Mouse (Mus musculus): ENCODE results near the gene Zzz3. TPM values are rescaled to one million over a fixed set of nuclear protein-coding genes. Genes with fewer than 3 reads are reported as not detected.

Zzz3 gene
- total RNA-seq, 1 experiment from 2014 or later, result 57.3 TPM

- ATAC-seq (replicated peaks; ENCODE audit: insufficient number of reproducible peaks, low FRiP score, low TSS enrichment, poor library complexity, severe bottlenecking), result no peak
These were observed 85.1 kb downstream of the Zzz3 start for GRCm38 (mm10) chr3:152480336-152480735.

- no peak for ATAC-seq (replicated peaks; ENCODE audit: insufficient number of reproducible peaks, low FRiP score, low TSS enrichment, poor library complexity, severe bottlenecking)
These were observed 86.9 kb downstream of the Zzz3 start for GRCm38 (mm10) chr3:152482182-152482581.

DNA sequence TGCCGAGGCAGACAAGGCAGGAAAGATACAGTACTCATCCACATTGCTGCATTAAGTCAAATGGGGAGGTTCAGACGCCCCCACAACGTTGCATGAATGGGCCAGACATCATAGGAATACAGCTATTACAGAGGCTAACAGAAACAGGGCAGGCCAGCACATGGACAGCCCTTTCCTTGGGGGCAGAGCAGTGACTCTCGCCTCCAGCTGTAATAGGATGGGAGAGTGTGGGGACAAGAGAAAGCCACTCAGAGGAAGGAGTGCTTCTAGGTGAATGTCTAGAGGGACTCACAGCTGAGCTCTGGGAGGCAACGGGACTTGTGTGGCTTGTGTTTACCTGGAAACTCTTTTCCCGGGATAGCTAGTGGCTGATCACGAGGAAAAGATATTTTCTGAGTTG lies 88.5 kb downstream of the Zzz3 start:
- no peak for ATAC-seq (replicated peaks; ENCODE audit: insufficient number of reproducible peaks, low FRiP score, low TSS enrichment, poor library complexity, severe bottlenecking)

GRCm38 (mm10) chr3:152484206-152484605 lies 88.9 kb downstream of the Zzz3 start:
- no peak for ATAC-seq (replicated peaks; ENCODE audit: insufficient number of reproducible peaks, low FRiP score, low TSS enrichment, poor library complexity, severe bottlenecking)

- ATAC-seq (replicated peaks; ENCODE audit: insufficient number of reproducible peaks, low FRiP score, low TSS enrichment, poor library complexity, severe bottlenecking), result no peak
These were observed 93.7 kb downstream of the Zzz3 start for GRCm38 (mm10) chr3:152488964-152489363.

DNA sequence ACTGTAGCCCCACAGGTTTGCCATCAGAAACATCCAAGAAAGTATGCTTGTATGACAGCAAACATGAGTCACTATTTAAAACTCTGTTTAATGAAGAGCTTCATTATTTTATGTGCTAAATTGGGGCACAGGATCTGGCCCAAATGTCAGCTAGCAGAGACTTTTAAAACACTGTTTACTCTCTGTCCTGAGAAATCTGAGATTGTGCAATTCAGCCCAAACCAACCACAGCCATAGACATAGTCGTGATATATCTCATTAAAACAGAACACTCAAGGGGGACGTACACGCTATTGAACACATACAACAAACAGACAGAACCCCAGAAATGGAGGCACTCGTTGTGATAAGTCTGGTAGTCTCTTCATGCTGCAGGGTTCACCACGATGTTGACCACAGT lies 95.2 kb downstream of the Zzz3 start:
- no peak for ATAC-seq (replicated peaks; ENCODE audit: insufficient number of reproducible peaks, low FRiP score, low TSS enrichment, poor library complexity, severe bottlenecking)

DNA sequence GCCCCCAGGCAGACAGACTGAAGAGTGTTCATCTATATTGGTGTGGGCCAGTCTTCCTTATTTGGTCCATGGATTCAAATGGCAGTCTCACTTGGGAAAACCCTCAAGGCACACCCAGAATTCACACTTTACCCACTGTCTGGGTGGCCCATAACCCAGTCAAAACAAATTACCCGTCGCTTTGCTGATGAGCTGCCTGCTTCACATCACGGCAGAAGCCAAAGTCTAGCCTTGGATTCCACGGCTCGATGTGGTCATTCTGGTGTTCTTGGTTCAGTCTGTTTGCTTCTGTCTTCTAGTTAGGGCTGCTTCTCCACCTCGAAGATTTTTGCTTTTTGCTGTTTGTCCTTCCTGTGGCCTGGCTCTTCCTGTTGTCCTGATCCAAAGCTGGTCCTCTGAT lies 97.0 kb downstream of the Zzz3 start:
- ATAC-seq (replicated peaks; ENCODE audit: insufficient number of reproducible peaks, low FRiP score, low TSS enrichment, poor library complexity, severe bottlenecking), result no peak

DNA sequence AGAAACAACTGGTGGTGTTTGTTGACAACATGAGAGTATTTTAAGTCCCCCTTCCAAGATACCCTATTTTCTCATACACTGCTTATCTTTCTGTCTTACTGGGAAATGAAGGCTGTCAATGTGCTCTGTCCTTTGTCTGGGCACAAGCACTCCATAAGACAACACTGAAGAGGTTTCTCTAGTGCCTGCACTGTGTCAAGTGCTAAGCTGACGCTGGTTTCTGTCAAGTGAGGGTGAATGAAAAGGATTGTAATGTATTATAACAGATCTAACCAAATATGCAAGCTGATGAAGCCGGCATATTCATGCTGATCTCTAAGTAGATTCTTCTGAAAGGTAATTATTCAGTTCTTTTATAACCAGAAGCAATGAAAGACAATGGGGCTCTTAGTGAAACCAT lies 98.5 kb downstream of the Zzz3 start:
- no peak for ATAC-seq (replicated peaks; ENCODE audit: insufficient number of reproducible peaks, low FRiP score, low TSS enrichment, poor library complexity, severe bottlenecking)

DNA sequence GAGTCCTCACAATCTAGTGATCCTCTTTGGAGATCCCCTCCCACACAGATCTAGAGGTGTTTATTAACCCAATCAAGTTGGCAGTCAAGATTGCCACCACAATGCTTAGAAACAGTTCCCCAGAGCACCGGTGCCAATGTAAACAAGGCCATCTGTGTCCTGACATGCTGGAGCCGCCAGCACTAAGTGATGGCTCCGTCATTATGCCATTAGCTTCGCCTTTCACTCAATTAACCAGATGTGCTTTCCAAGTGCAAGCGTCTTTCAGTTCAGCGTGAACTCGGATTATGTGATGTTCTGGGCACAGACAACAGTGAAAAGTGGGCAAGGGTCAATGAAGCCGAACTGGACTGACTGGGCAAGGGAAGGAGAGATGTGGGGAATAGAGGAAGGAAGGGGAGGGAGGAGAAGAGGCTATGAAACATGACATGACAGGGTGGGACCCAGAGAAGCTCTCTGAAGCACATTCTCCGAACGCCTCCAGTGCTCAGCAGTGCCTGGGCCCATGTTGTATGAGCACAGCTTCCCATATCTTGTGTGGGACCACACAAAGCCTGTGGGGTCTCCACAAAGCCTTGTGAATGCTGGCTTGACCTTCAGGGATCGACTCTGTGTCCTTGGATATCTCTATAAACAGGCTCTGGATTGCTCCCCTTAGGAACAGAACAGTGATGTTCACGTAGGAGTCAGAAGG lies 99.5 kb downstream of the Zzz3 start:
- no peak for ATAC-seq (replicated peaks; ENCODE audit: insufficient number of reproducible peaks, low FRiP score, low TSS enrichment, poor library complexity, severe bottlenecking)

DNA sequence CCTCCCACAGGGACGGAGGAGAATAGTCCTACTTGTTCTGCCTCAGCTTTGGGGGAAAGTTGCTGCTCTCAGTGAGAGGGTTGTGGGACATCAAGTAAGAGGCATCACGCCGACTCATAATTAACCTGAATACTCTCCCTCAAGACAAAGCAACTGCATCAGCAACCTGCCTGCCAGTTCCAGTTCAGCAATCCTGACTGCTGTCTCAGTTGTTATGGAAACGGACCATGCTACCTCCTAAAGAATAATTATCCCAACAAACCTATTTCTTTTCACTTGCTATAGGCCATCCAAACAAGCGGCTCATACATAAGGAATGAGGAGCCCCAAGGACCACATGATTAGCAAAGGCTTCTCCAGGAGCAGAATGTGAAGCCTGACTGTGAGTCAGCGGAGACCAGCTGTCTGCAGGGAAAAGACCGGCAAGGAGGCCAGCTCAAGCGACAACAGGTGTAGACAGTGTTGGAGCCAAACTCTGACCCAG lies 100.2 kb downstream of the Zzz3 start:
- ATAC-seq (replicated peaks; ENCODE audit: insufficient number of reproducible peaks, low FRiP score, low TSS enrichment, poor library complexity, severe bottlenecking), result no peak

DNA sequence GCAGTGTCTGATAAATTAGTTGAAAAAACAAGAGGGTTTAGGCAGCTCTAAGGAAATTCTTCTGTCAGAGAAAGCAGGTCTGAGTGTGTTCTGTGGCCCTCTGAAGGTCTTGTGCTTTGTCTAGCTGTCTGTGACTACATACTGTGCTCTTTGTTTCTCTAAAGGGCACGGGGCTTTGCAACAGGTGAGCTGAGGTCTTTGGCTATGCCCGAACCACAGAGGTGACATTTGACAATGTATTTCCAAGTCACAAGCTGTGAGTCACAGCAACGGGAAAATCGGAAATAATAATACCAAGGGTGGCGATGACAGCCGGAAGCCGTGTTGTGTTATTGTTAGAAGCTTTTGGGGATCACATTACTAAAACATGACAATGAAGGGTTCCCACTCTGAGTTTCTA lies 101.8 kb downstream of the Zzz3 start:
- no peak for ATAC-seq (replicated peaks; ENCODE audit: insufficient number of reproducible peaks, low FRiP score, low TSS enrichment, poor library complexity, severe bottlenecking)

- ATAC-seq (replicated peaks; ENCODE audit: insufficient number of reproducible peaks, low FRiP score, low TSS enrichment, poor library complexity, severe bottlenecking), result no peak
These were observed 102.6 kb downstream of the Zzz3 start for GRCm38 (mm10) chr3:152497842-152498241.

DNA sequence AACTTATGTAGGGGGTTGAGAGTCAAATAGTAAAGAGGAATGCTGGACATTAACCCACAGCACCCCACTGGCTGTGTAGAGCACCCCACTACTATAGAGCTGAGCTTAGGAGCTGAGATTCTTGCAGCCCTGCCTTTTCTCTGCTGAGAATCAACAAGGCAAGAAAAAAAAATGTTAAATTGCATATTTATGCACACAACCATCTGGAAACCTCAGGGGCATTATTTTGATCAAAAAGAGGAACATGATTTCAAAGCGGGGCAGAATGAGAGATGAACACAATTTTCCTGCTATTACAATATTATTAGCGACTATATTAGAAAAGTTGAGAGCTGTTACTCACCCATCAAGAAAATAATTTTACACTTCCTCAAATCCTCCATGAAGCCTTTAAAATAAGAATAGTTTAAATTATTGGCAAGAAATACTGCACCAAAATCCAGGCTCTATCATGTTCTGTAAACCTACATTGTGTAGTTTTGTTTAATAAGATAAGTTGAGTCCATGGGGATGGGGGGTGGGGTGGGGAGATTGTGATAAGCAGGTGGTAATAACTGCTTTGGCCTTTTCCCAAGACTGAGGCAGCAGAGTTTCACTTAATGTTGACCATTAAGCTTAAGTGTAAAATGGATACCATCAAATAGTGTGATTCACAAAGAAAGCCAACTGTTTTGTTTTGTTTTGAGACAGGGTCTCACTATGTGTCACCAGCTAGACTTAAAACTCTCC lies 103.9 kb downstream of the Zzz3 start:
- no peak for ATAC-seq (replicated peaks; ENCODE audit: insufficient number of reproducible peaks, low FRiP score, low TSS enrichment, poor library complexity, severe bottlenecking)

DNA sequence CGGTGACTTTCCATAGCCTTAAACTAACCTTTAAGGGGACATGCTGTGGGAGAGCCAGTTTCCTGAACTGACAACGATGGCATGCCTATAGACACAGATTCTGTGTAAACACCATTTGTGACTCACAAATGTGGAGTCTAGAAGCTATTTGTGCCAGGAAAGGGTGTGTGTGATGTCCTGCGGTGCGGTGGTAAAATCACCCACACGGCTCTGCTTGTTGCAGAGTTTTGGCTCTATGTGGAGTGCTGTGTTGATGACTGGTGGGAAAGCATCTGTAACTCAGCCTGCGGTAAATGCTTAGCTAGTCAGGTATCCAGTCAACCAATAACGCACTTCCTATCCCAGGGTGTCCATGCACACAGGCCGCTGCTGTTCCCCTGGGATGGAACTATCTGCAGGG lies 112.6 kb downstream of the Zzz3 start:
- no peak for ATAC-seq (replicated peaks; ENCODE audit: insufficient number of reproducible peaks, low FRiP score, low TSS enrichment, poor library complexity, severe bottlenecking)

DNA sequence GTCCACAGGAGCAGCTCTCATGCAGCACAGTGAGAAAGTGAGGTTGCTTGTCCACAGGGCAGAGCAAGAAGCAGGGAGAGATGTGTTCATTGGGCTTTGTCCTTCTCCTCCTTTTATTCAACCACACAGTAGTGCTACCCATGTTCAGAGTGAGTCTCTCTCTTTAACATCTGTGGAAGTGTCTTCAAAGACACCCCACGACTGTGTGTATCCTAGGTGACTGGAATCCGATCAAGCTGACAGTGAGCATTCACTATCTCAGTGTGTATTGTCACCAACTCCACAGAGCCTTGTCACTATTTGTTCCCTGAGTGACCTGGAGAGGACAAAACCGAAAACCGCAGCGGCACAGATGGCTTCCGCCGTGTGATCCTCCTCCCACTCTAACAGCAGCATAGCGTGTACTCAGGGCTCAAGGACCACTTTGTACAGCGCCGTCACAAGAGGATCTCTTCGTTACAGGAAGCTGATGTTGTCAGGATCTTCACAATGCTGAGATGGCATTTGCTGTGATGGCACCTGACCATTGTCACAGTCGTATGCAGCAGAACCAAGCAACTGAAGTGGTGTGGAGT lies 113.2 kb downstream of the Zzz3 start:
- no peak for ATAC-seq (replicated peaks; ENCODE audit: insufficient number of reproducible peaks, low FRiP score, low TSS enrichment, poor library complexity, severe bottlenecking)

DNA sequence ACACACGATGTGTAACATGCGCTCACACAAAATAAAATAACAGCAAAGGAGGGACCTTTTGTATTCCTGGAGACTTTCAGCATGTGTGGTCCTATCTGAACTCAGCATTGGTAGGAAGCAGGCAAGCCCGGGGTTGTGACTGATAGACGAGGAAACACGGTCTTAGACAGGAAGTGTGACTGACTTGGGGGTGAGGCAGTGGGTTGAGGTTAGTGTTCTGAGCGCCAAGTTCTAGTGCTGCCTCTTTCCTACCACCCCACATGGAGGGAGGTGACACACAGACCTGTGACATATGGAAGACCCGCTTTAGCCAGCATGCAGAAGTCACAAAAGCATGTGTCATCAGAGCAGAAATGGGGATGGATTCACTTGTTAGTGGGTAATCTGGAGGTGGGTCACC lies 114.0 kb downstream of the Zzz3 start:
- ATAC-seq (replicated peaks; ENCODE audit: insufficient number of reproducible peaks, low FRiP score, low TSS enrichment, poor library complexity, severe bottlenecking), result no peak
